Mouse (Mus musculus): ENCODE measurements at regions not wholly inside any gene's neighbourhood (a gene's known extent, or its start where the extent isn't known, plus 50 kb on each side); places are given as distances from the start of the nearest gene placed in this dataset.
A peak's percentile ranks its signal among the peaks of the same experiment; 100 is the strongest.

DNA sequence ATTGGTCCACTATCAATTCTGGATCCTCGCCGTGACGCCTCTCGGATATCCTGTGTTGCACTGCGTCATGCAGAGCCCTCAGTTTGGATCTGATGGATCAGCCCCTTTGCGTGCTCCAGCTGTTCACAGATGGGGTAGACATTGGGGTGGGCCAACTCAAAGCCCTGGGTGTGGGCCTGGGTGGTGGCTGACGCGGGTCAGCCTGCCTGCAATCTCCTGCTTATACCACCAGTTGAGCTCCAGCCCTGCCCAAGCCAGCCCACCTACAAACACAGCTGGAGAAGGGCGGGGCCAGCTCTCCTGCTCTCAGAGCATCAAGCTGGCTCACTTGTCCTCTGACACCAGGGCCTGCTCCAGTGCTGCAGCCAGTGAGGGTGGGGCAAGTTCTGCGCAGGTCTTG is 73.1 kb downstream of the Rps15a start:
- no peak for DNase-seq (ENCODE audit: low spot score)

DNA sequence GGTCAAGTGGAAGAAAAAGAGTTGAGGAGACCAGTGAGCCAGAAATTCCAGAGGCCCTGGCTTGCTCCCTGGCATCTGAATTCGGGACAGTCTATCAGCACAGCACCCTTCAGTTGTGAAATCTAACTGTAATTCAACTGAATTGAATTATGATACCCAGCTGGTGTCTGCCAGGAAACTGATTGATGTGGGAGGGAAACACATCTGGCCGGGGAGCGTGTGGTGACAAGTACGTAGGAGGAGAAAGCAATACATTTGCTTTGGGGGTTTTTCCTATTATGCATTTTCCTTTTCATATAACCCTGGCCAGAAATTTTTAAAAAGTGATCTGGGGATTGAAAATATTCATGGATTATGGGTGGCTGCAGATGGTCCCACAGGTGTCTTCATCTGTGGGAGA is 76.1 kb downstream of the Rps15a start:
- DNase-seq (ENCODE audit: low spot score), result no peak

DNA sequence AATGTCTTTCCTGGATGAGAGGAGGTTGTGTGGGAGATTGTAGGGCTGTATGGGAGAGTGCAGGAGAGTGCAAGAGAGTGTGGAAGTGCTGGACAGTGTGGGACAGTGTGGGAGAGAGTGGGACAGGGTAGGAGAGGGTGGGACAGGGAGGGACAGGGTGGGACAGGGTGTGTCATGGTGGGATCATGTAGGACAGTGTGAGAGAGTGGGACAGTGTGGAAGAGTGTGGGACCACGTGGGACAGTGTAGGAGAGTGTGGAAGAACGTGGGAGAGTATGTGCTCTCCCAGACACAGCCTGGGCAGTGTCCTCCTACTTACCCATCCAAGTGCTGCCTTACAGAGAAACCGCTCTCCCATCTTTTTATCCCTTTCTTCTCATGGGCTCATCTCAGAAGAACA is 78.9 kb downstream of the Rps15a start:
- DNase-seq (ENCODE audit: low spot score), result no peak

DNA sequence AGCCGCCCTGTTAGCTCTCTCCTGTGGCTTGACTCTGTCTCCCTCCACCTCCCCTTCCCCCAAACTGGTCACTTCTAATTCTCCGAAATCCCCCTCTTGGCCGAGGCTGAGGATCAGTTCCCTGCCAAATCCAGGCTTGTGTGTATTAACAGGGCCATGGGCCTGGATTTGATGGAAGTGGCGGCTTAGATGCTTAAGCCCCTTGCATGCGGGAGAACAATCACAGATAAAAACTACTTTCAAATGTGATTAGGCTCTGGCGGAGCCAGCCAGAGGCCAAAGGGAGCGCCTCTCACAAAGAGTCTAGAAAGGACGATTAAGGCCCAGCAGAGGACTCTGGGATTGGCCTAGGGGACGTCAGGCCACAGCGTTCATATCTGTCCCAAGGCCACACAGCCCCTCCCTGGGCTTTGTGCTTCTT is 89.9 kb downstream of the Rps15a start:
- DNase-seq (ENCODE audit: low spot score), result no peak

DNA sequence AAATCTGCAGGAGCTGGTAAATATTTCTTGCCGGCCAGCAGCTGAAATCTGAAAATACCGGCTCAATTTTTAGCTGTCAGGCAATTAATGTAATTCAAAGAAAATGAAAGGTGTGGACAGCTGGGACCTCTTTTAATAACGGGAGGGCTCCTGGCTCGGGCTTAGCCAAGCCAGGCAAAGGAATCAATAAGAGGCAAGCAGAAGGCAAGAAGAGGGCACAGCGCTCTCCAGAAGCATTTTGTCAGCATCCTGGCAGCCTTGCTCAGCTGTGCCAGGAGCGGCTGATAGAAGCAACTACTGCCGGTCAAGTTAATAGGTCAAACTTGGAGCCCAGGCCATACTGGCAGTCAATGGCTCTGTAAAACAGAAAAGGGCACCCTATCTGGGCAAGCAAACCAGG is 111.4 kb downstream of the Rps15a start:
- DNase-seq (ENCODE audit: low spot score), result no peak

DNA sequence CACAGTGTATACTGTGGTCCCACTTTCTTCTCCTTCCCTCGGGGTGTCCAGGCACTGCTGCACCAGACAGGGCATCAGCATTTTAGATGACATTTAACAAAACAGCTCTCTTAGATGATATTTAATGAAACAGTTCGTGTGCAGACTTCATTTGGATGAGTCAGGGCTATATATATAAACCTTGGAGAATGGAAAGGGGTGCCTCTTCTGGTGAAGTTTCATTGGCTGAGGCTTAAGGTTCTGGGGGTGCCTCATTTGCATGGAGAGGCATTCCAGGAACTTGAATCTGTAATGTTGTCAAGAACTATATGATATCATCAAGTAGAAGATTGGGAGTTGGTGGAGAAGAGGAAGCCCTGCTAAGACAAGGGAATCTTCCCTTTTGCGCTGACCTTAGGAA is 114.1 kb downstream of the Rps15a start:
- DNase-seq (ENCODE audit: low spot score), result no peak

DNA sequence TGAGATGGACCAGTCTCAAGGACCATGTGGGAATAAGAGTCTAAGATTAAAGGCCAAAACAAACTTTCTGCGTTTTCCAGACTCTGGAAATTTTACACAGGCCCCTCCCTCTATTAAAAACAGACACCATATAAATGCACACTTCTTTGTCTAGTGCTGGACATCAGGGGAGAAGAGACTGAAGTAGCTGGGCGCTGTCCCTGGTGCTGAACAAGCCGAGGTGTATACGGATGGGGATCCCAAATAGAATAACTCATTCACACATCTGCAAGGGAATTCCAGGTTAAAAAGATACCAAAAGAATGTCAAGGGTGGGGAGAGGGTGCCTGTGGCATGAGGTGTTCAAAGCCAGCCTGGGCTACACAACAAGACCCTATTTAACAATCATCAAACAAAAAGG is 114.9 kb downstream of the Rps15a start:
- peak; percentile 46 for DNase-seq (ENCODE audit: low spot score)

DNA sequence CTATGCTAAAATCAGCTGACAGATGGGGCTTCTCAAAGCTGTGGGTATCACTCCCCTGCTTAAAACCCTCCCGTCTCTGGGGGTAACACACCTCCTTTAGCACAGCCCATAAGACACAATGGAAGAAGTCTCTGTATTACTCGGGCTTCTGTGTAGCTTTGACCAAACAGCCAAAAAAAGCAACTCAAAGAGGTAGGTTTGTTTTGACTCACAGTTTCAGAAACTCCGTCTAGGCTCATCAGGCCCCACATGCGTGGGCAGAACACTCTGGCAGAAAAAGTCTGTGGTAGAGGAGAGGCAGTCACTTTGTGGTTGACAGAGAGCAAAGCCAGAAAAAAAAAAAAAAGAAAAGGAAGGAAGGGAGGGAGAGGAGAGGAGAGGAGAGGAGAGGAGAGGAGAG is 133.8 kb downstream of the Rps15a start:
- DNase-seq (ENCODE audit: low spot score), result no peak

DNA sequence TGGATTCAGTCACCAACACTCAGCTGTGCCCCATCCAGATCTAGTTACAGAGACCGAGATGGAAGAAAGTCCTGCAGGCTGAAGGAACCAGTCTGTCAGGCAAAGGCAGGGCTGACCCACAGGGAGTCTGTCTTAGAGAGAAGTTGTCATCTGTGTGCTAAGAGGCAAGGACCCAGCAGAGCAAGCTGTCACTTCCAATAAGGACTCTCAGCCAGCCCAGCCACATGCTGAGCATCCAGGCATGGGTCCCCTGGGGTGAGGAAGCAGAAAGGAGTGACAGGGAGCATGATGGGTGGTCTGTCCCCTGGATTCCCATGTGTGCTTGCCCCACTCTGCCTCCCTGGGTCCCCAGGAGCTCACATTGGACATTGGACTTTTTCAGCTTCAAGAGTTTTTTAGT is 144.8 kb downstream of the Rps15a start:
- no peak for DNase-seq (ENCODE audit: low spot score)

DNA sequence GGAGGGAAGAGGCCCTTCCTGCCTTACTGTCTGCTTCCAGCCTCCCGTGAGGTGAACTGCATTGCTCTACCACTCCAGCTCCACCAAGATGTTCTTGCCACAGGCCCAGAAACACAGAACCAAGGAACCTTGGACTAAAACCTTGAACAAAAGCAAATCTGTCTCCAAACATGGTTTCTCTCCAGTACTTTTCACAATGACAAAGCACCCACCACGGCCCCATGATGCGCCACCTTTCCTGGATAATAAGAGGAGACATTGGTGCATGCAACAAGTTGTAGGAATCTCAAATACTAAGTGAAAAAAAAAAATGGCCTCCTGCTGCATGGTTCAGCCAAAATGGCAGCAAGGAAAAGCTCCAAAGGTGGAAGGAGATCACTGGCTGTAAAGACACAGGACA is 172.6 kb downstream of the Rps15a start:
- DNase-seq (ENCODE audit: low spot score), result no peak

DNA sequence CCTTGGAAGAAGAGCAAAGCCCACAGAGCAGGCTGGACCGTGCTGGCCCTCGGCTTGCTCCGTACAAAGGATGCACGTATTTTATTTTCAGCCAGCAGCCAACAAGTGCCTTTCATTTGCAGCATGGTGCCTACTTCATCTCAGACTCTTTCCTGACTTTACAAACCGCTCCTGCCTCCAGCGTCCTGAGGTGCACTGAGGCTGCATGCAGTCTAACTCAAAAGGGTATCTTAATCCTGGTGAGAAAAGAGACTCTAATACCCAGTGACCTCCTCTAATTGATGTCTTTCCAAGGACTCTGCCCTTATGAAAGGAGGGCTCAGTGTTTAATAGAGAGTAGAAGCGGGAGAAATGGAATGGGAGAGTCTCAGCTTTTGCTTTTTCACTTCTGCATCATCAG is 176.4 kb downstream of the Rps15a start:
- DNase-seq (ENCODE audit: low spot score), result no peak

DNA sequence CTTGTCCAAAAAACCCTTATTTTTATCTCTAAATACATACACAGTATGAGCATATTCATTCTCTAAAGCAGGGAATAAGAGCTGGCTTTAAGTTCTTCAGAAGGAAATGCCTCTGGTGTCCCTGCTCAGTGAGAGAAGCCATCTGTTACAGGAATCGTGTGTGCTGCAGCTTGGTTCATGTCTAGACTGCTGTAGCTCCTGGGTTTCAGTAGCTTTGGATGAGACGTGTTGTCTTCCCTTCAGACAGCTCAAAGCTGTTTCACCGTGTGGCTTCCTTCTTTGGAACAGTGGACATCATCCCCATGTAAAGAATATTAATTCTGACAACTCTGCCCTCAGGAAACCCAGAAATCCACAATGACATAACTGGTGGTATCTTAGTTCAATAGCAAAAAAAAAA is 181.1 kb downstream of the Rps15a start:
- DNase-seq (ENCODE audit: low spot score), result no peak

DNA sequence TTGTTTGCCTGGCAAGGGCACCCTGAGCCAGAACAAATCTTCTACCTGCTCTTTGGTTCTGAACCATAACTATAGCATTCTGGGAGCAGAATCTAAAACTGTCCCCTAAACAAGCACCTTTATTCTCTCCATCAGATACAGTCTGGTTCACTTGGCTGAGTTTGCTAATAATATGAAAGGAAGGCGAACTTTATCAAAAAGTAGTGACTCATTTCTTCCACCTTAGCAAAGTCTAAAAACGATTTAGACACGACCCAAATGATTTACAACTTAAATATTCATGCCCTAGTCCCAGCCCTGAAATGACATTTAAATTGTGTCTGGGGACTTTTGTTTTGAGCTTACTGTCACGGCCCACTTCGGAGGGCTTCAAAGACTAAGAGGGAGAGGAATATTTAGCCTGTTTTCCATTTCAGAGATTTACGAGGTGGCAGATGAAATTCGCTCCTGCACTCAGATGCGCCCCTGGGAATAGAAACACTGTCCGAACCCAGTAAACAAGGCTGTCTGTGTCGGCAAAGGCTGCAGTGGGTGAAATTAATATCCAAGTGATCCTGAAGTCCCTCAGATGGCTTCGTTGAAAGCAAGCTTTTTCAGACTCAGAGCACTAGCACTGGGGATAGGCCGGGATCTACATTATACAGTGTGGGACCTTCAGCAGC is 184.6 kb downstream of the Rps15a start:
- no peak for DNase-seq (ENCODE audit: low spot score)

DNA sequence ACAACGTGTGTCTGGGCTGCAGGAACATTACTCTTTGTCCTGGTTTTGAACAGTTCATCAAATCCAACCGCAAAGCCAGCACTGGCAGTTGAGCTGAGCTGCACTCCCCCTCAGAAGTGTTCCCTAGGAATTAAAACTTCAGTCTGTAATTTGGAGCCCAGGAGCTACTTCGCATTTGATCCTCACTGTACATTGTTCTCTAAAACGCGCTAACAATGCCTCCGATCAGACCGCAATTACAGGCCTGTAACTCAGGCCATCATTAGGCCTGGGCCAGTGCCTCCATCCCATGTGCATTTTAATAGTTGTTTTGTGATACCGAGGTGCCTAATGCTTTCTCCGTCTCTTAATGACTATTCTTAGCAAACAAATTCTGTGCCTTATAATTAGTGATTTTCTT is 185.6 kb downstream of the Rps15a start:
- DNase-seq (ENCODE audit: low spot score), result no peak

DNA sequence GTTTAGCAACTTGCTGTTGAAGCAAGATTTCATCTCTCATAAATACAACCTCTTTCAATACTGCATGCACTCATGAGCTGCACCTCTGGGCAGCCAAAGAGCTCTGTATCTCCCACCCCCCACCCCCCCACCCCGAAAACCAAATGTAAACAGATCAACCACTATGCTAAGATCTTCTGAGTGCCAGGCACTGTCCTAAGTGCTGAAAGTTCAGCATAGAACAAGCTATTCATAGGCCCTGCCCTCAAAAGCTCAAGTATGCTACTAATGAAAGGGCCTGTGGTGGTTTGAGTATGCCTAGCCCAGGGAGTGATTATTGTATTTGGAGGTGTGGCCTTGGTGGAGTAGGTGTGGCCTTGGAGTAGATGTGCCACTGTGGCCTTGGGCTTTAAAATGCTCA is 189.6 kb downstream of the Rps15a start:
- no peak for DNase-seq (ENCODE audit: low spot score)

DNA sequence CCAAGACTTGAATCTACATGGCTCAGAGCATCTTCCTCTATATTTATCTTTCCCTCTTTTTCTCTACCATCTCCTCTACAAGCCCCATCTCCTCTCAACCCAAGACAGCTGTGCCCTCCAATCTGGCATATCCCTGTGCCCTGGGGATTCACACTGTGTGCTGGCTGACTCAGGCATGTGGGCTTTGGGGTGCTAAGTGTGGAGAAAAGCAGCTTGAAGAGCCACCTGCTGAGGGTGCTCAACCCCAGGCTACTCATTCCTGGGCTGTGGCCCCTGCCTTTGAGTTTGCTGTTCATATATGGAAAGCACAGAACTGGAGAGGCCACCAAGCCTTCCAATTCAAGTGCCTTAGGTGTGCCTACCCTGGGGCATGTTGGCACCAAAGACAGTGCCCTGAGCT is 193.7 kb downstream of the Rps15a start:
- DNase-seq (ENCODE audit: low spot score), result no peak

DNA sequence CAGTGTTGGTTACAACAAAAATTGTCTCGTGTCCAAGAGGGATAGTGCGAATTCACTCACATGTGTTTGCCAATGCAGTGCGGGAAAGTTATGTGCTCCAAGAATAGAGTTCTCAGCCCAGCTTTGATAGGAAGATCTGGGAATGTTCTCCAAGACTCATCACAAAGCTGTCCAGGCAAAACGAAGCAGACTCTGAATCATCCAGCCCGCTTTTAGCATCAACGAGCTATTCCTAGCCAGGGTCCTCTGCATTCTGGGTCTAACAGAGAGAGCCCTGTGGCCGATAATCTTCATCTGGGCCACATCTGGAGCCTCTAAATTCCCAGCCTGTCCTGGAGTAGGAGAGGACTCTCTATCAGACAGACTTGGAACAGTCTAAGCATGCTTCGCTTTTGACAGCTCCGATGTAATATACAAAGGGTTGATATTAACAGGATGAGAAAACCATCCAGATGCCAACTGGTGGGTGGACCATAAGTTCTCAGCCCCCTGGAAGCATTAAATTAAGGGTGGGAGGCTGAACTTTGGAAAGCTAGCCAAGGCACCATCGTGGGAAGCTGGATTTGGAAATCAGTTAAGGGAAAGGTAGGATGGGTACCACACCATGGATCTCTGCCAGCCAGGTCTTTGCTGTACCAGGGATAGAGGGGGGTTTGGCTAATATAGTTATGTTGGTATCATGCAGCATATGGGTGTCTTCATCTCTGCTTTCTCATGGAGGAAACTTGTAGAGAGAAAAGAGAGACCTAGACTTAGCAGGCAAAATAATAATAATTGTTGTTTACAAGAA is 197.6 kb downstream of the Rps15a start:
- DNase-seq (ENCODE audit: low spot score), result no peak

DNA sequence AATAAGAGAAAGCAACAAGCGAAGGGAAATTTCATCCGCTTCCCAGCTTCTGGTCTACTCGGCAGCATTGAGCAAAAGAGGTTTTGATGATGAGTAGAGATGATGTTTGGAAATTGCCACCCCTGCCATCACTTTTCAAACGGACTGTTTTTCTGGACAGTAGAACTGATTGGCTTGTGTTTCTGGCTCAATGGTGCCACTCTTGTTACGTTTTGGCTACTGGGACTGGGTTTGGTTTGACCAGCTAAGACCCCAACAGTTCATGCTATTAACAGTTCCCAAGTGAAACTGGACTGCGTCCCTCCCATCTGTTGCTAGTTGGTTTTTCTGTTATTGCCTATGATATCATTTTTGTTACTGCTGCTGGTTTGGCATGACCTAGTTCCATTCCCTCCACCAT is 199.1 kb downstream of the Rps15a start:
- DNase-seq (ENCODE audit: low spot score), result no peak

DNA sequence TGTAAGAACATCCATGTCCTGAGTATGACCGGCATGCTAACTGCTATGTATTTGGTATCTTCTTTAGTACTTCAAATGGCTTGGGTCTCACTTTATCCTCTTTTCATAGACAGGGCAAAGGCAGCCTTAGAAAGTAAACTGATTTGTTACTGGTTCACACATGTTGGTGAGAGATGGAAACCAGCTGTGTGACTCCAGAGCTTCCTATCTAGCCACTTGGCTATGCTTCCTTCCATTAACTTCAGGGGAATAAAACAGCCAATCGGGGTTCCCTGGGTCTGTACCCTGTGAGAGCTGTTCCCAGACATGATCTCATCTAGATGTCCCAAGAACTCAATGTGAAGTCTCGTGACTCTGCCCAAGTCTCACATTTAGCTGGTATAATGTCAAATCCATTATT is 203.5 kb downstream of the Rps15a start:
- DNase-seq (ENCODE audit: low spot score), result no peak

DNA sequence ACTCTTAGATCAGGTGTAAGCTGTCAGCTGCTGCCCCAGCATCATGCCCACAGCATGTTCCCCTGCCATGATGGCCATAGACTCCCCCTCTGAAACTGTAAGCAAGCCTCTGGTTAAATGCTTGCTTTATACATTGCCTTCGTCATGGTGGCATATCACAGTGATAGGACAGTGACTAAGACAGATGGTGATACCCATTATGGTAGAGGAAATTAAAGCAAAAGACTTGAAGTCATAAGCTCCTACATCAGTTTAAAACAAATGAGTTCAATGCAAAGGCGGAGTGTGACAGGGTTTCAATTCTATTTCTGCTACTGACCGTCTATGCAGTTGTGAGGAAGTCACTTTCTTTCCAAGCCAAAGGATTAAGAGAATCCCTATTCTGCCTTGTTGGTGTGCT is 204.9 kb downstream of the Rps15a start:
- no peak for DNase-seq (ENCODE audit: low spot score)

DNA sequence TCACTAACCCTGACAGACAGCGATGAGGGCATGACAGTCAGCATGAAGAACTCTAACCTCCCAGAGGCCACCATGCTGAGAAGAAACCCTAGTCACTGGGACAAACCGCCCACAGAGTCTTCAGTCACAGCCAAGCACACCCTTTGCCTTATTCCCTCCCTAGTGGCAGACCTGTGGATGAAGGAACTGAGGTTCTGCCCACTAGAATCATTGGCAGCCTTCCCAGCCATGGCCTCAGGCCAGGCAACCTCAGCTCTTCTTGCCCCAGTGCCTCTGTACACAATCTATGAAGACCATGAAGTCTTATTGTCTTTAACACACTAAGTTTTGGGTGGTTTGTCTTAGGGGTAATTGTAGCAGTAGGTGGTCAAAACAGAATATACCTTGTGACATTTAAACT is 219.5 kb downstream of the Rps15a start:
- DNase-seq (ENCODE audit: low spot score), result peak; percentile 51

DNA sequence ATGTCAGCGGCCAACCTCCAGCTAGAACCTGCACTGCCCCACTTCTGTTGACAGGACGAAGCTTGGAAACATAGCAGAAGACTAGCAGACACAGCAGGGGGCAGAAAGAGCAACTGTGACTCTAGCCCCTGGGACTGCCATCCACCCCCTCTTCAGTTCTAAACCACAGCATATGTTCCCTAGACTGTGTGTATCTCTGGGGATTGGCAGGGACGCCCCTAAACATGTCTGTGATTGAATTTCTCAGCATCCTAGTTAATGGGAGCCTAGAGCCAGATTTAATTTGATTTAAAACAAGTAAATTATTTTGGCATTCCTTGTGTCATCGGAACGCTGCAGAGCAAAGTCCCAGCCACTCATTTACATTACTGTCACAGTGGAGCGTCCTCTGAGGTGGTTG is 228.7 kb downstream of the Rps15a start:
- no peak for DNase-seq (ENCODE audit: low spot score)

DNA sequence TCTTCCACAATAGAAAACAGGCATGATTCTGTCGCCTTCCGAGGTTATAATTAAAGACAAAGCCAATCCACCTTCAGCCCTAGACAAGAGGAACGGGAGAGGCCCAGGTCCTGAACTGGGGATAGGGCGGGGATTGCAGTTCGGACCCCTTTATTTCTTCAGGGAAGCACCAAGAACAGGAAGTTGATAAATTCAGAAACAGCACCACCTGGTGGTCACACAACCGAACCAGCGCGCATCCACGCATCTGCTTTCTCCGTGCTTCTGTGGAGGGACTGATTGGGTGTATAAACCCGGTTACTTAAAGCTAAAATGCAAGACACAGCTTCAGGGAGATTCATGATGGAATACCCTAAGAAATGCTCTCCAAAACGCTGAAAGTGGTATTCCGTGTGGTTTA is 233.2 kb downstream of the Rps15a start:
- peak; percentile 42 for DNase-seq (ENCODE audit: low spot score)

DNA sequence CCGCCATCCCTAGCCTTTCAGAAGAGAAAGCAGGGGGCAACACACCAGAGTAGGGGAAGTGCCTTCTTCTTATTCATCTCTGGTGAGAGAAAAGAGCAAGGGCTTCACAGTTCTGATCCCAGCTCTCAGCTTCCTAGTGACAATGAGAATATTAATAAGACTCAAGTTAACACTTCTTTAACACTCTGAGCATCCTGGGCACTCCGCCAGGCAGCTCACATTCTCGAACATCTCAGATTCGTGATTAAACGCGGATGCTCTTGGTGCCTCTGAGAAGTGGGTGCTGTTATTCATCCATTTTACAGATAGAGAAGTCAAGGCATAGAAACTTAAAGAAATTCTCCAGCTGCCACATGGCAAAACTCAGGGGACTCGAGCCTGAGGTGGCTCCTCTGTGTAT is 237.1 kb downstream of the Rps15a start:
- no peak for DNase-seq (ENCODE audit: low spot score)

All from adipocyte (in vitro differentiated cells).